Mouse (Mus musculus) midbrain, embryonic 13.5 days (tissue): ENCODE data around the gene Arpc3. TPM values are rescaled to one million over a fixed set of nuclear protein-coding genes. Genes with fewer than 3 reads are reported as not detected.

Experiments
- ATAC-seq: fragments of 200-750 bp; cut with Nextera tagmentation; 2 replicates; pipeline ENCODE4 v1.8.0; 2017; ENCODE audit warnings: mild to moderate bottlenecking, moderate TSS enrichment, moderate library complexity
- H3K27ac ChIP-seq: fragments of 300-500 bp; sonication (generic); 2 replicates; pipeline ENCODE4 v1.5.1; 2015; ENCODE audit warnings: inconsistent platforms, mild to moderate bottlenecking, moderate library complexity
- H3K27me3 ChIP-seq: fragments of 300-500 bp; sonication (generic); 2 replicates; pipeline ENCODE4 v1.6.1; 2015; ENCODE audit warnings: mild to moderate bottlenecking, inconsistent platforms
- H3K36me3 ChIP-seq: fragments of 300-500 bp; sonication (generic); 2 replicates; pipeline ENCODE4 v1.6.1; 2015; ENCODE audit warnings: mild to moderate bottlenecking, inconsistent platforms
- H3K4me1 ChIP-seq: fragments of 300-500 bp; sonication (generic); replicated peaks from 2 replicates; pipeline ENCODE4 v1.6.1; 2015; ENCODE audit warnings: inconsistent platforms
- H3K4me2 ChIP-seq: fragments of 300-500 bp; sonication (generic); replicated peaks from 2 replicates; pipeline ENCODE4 v1.6.1; 2015; ENCODE audit warnings: moderate library complexity, mild to moderate bottlenecking, inconsistent platforms
- H3K4me3 ChIP-seq: fragments of 300-500 bp; sonication (generic); replicated peaks from 2 replicates; pipeline ENCODE4 v1.5.1; 2015; ENCODE audit warnings: mild to moderate bottlenecking, inconsistent platforms
- H3K9ac ChIP-seq: fragments of 300-500 bp; sonication (generic); replicated peaks from 2 replicates; pipeline ENCODE4 v1.6.1; 2015; ENCODE audit warnings: mild to moderate bottlenecking, inconsistent platforms
- H3K9me3 ChIP-seq: fragments of 300-500 bp; sonication (generic); 2 replicates; pipeline ENCODE4 v1.6.1; 2016; ENCODE audit warnings: mild to moderate bottlenecking, inconsistent platforms
- WGBS: fragments of 180-500 bp; shearing (Covaris S2); methylation state at CpG from one replicate; pipeline ENCODE4 v1.1.7; 2015; 5-methylcytosine and 5-hydroxymethylcytosine counted together
- polyA plus RNA-seq: library from polyadenylated mRNA; unstranded; fragments of >200 nt; fragmentation: Nextera tagmentation; extraction: Ambion mirVana; gene quantifications from 2 replicates; pipeline ENCODE4 v1.2.1, GENCODE M21; 2015

Arpc3 gene
- polyA plus RNA-seq, 1 experiment from 2014 or later = 173 TPM

DNA sequence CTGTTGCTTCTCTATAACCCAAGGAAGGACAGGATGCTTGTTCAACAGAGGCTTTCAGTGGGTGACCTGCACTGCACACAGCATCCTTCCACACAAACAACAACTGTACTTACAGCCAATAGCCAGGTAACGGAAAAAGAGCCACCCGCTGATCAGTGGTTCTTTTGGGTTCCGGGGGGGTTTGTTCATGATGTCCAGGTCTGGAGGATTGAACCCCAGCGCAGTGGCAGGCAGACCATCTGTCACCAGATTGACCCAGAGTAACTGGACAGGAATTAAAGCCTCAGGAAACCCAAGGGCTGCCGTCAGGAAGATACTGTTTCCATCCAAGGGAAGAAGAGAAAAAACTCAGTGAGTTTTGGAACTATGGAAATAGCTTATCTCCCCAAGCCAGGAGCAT is 67.7 kb downstream of the Arpc3 start:
- Histone ChIP-seq H3K36me3 (peaks cover 100% of the 10 kb centered on the region), H3K4me1 (no peaks in the 10 kb centered on the region), H3K9ac (no peak overlapping the region), H3K4me3 (no peak overlapping the region), H3K27ac (no peak overlapping the region), H3K27me3 (no peaks in the 10 kb centered on the region), H3K4me2 (no peak overlapping the region), H3K9me3 (no peaks in the 10 kb centered on the region)
- WGBS = 97% methylated on average over 5 of the region's 5 CpGs
- ATAC-seq = no peak

DNA sequence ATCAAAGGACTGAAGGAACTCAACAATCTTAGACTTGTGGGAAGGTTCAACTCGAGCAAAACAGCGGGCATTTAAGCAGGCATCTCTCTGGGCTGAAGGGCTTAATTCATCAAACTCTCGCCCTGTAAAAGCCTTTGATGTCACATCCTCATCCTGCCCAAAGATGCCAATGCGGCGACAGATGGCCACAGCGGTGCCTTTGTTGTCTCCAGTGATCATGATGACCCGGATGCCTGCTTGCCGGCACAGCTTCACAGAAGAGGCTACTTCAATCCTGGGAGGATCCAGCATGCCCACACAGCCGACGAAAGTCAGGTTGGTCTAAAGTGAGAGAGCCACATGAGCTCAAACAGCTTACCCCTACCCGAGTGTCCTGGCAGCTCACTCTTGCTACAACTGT is 69.0 kb downstream of the Arpc3 start:
- Histone ChIP-seq H3K4me2 (no peak overlapping the region), H3K27ac (no peak overlapping the region), H3K4me1 (no peaks in the 10 kb centered on the region), H3K9me3 (no peaks in the 10 kb centered on the region), H3K36me3 (peaks cover 100% of the 10 kb centered on the region), H3K4me3 (no peak overlapping the region), H3K9ac (no peak overlapping the region), H3K27me3 (no peaks in the 10 kb centered on the region)
- WGBS = 91% methylated on average over 11 of the region's 11 CpGs
- ATAC-seq = no peak

DNA sequence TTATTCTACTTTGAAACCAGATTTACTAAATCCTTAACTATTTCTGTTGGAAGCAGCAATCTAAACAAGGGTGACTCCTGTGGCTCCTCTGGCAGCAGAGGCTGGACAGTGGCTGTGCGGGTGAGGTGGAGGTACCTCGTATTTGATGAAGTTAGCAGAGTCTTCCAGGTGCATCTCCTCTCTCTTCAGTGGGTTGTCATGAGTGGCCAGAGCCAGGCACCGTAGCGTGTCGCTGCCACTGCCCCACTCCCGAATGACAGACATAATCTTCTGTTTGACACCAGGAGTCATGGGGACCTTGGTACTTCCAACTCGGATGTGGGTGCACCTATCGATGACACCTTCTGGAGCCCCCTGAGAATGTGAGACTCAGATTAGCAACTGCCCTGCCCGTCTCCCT is 69.8 kb downstream of the Arpc3 start:
- H3K9ac ChIP-seq = no peak overlapping the region
- no peaks in the 10 kb centered on the region for H3K4me1 ChIP-seq
- no peaks in the 10 kb centered on the region for H3K27me3 ChIP-seq
- no peak overlapping the region for H3K4me2 ChIP-seq
- peaks cover 100% of the 10 kb centered on the region for H3K36me3 ChIP-seq
- H3K27ac ChIP-seq = no peak overlapping the region
- no peak overlapping the region for H3K4me3 ChIP-seq
- WGBS = 96% methylated on average over 9 of the region's 9 CpGs
- H3K9me3 ChIP-seq = no peaks in the 10 kb centered on the region
- ATAC-seq = no peak

Other genes with a start within 250 kb of the Arpc3 start
- gene Ppp1cc, start 233.6 kb upstream of the Arpc3 start, polyA plus RNA-seq = 235 and 262 TPM in 2 replicates
- gene Hvcn1, start 185.1 kb upstream of the Arpc3 start, polyA plus RNA-seq = 4.0 and 4.1 TPM in 2 replicates
- 6.2 and 6.4 TPM in 2 replicates for gene Tctn1, start 127.4 kb upstream of the Arpc3 start, polyA plus RNA-seq
- gene Pptc7, start 107.5 kb upstream of the Arpc3 start, polyA plus RNA-seq = 8.0 and 9.1 TPM in 2 replicates
- 21.8 and 22.6 TPM in 2 replicates for gene Rad9b, start 37.6 kb upstream of the Arpc3 start, polyA plus RNA-seq
- 260 and 269 TPM in 2 replicates for gene Vps29, start 37.5 kb upstream of the Arpc3 start, polyA plus RNA-seq
- gene Gpn3, start 20.0 kb upstream of the Arpc3 start, polyA plus RNA-seq = 50.8 and 51.8 TPM in 2 replicates
- gene Fam216a, start 19.5 kb upstream of the Arpc3 start, polyA plus RNA-seq = 128 and 135 TPM in 2 replicates
- 52.7 and 53.9 TPM in 2 replicates for gene Anapc7, start 29.8 kb downstream of the Arpc3 start, polyA plus RNA-seq
- gene Atp2a2, start 110.3 kb downstream of the Arpc3 start, polyA plus RNA-seq = 35.7 and 40.0 TPM in 2 replicates
- 76.2 and 84.5 TPM in 2 replicates for gene Ift81, start 222.6 kb downstream of the Arpc3 start, polyA plus RNA-seq